Mouse (Mus musculus) lung, embryonic 14.5 days (tissue): ENCODE measurements at regions not wholly inside any gene's neighbourhood (a gene's known extent, or its start where the extent isn't known, plus 50 kb on each side); places are given as distances from the start of the nearest gene placed in this dataset.

Experiments
- ATAC-seq: fragments of 200-750 bp; cut with Nextera tagmentation; 2 replicates; pipeline ENCODE4 v1.8.0; 2017; ENCODE audit warnings: mild to moderate bottlenecking, moderate TSS enrichment, moderate library complexity; ENCODE audit not compliant: insufficient read depth
- DNase-seq: peaks from one replicate; pipeline ENCODE4 v3.0.0-alpha.2; 2015
- H3K27ac ChIP-seq: fragments of 300-500 bp; sonication (generic); 2 replicates; pipeline ENCODE4 v1.5.1; 2014; ENCODE audit warnings: low read depth, mild to moderate bottlenecking, moderate library complexity
- H3K27me3 ChIP-seq: fragments of 300-500 bp; sonication (generic); 2 replicates; pipeline ENCODE4 v1.6.1; 2014; ENCODE audit warnings: low read length, control low read depth; ENCODE audit not compliant: insufficient read depth
- H3K36me3 ChIP-seq: fragments of 300-500 bp; sonication (generic); 2 replicates; pipeline ENCODE4 v1.6.1; 2014; ENCODE audit warnings: control low read depth; ENCODE audit not compliant: insufficient read depth
- H3K4me1 ChIP-seq: fragments of 300-500 bp; sonication (generic); 2 replicates; pipeline ENCODE4 v1.6.1; 2014; ENCODE audit warnings: antibody characterized with exemption, control low read depth; ENCODE audit not compliant: insufficient read depth
- H3K4me2 ChIP-seq: fragments of 300-500 bp; sonication (generic); 2 replicates; pipeline ENCODE4 v1.6.1; 2014; ENCODE audit warnings: mild to moderate bottlenecking
- H3K4me3 ChIP-seq: fragments of 300-500 bp; sonication (generic); 2 replicates; pipeline ENCODE4 v1.5.1; 2014; ENCODE audit warnings: low read depth, low read length
- H3K9ac ChIP-seq: fragments of 300-500 bp; sonication (generic); 2 replicates; pipeline ENCODE4 v1.6.1; 2014
- H3K9me3 ChIP-seq: fragments of 300-500 bp; sonication (generic); 2 replicates; pipeline ENCODE4 v1.6.1; 2016; ENCODE audit warnings: low read depth, low read length, control low read depth
- CTCF ChIP-seq: IDR thresholded peaks from 2 replicates; pipeline ENCODE4 v1.5.1; 2016; ENCODE audit warnings: antibody characterized with exemption, low read depth
- WGBS: fragments of 180-500 bp; shearing (Covaris S2); extraction: QIAGEN DNeasy Blood & Tissue Kit; methylation state at CpG from one replicate; pipeline ENCODE4 v1.1.7; 2014; 5-methylcytosine and 5-hydroxymethylcytosine counted together

GRCm38 (mm10) chr1:156996084-156996880 is 56.9 kb upstream of the Ralgps2 start:
- no peak overlapping the region for H3K4me2 ChIP-seq
- H3K27ac ChIP-seq: no peak overlapping the region
- H3K4me3 ChIP-seq: no peak overlapping the region
- DNase-seq: no peak
- no peaks in the 10 kb centered on the region for H3K9me3 ChIP-seq
- H3K9ac ChIP-seq: no peak overlapping the region
- no peak for ATAC-seq
- peaks cover 12% of the 10 kb centered on the region; the same call in 1 of the 2 replicates for H3K4me1 ChIP-seq
- WGBS: 83% methylated on average over 10 of the region's 10 CpGs
- no peaks in the 10 kb centered on the region for H3K36me3 ChIP-seq
- TF ChIP-seq CTCF: no peak
- no peaks in the 10 kb centered on the region for H3K27me3 ChIP-seq

- no peaks in the 10 kb centered on the region for H3K9me3 ChIP-seq
- DNase-seq: no peak
- ATAC-seq: no peak
- no peaks in the 10 kb centered on the region for H3K27me3 ChIP-seq
- H3K4me1 ChIP-seq: peaks cover 17% of the 10 kb centered on the region; the same call in 1 of the 2 replicates
- H3K27ac ChIP-seq: no peak overlapping the region
- no peak for TF ChIP-seq CTCF
- H3K4me3 ChIP-seq: no peak overlapping the region
- no peak overlapping the region for H3K4me2 ChIP-seq
- H3K9ac ChIP-seq: no peak overlapping the region
- no peaks in the 10 kb centered on the region for H3K36me3 ChIP-seq
- WGBS: 87% methylated on average over 7 of the region's 7 CpGs
Observed at GRCm38 (mm10) chr1:156995180-156995951, 55.9 kb upstream of the Ralgps2 start.

GRCm38 (mm10) chr1:156994644-156995016 is 55.2 kb upstream of the Ralgps2 start:
- Histone ChIP-seq H3K9me3 (no peaks in the 10 kb centered on the region), H3K36me3 (no peaks in the 10 kb centered on the region), H3K4me1 (peaks cover 12% of the 10 kb centered on the region; the same call in 1 of the 2 replicates), H3K4me3 (no peak overlapping the region), H3K4me2 (no peak overlapping the region), H3K27me3 (no peaks in the 10 kb centered on the region), H3K27ac (no peak overlapping the region), H3K9ac (no peak overlapping the region)
- 91% methylated on average over 2 of the region's 2 CpGs for WGBS
- DNase-seq (no peak), ATAC-seq (no peak)
- TF ChIP-seq CTCF: no peak

GRCm38 (mm10) chr1:156994005-156994643 is 54.7 kb upstream of the Ralgps2 start:
- Histone ChIP-seq H3K27ac (no peak overlapping the region), H3K9ac (no peak overlapping the region), H3K9me3 (no peaks in the 10 kb centered on the region), H3K27me3 (no peaks in the 10 kb centered on the region), H3K4me1 (peaks cover 12% of the 10 kb centered on the region; the same call in 1 of the 2 replicates), H3K4me2 (no peak overlapping the region), H3K4me3 (no peak overlapping the region), H3K36me3 (no peaks in the 10 kb centered on the region)
- ATAC-seq (no peak), DNase-seq (no peak)
- WGBS: 68% methylated on average over 15 of the region's 15 CpGs
- TF ChIP-seq CTCF: no peak

DNA sequence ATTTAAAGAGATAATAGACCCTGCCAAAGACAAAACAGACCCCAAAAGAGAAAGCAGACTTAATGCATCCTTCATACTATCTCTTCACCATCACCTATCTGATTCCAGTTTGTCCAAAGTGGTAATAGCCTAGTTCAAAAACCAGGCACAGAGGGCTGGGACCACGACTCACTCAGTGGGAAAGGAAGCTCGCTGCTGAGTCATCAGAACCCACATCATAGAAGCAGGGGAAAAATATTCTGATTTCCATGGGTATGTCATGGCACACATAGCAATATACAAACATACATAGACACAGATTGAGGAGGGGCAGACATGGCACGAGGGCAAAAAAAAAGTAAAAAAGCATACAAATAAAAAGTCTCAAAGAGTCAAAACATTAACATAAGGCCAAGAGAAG is 53.7 kb upstream of the Ralgps2 start:
- no peak for TF ChIP-seq CTCF
- WGBS: 69% methylated on average over 3 of the region's 3 CpGs
- H3K36me3 ChIP-seq: no peaks in the 10 kb centered on the region
- H3K27ac ChIP-seq: no peak overlapping the region
- no peaks in the 10 kb centered on the region for H3K27me3 ChIP-seq
- no peak for DNase-seq
- H3K9ac ChIP-seq: no peak overlapping the region
- H3K4me1 ChIP-seq: peaks cover 12% of the 10 kb centered on the region; the same call in 1 of the 2 replicates
- no peak overlapping the region for H3K4me3 ChIP-seq
- no peaks in the 10 kb centered on the region for H3K9me3 ChIP-seq
- no peak overlapping the region for H3K4me2 ChIP-seq
- ATAC-seq: no peak

DNA sequence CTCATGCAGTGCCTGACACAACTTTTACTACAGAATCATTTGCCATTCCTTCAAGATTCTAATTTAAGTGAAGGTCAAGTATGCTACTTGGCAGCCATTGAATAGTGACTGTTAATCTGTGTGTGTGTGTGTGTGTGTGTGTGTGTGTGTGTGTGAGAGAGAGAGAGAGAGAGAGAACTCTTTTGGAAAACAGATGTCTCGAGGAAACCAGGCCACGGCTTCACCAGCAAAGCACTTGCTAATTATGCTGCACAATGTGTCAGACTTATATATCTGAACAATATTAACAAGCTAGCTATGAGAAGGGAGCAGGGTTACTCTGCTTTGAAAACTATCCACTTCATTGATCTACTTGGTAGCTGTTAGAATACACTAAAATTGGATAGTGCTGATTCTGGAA is 53.1 kb upstream of the Ralgps2 start:
- no peak for TF ChIP-seq CTCF
- H3K9ac ChIP-seq: no peak overlapping the region
- no peak overlapping the region for H3K4me3 ChIP-seq
- peaks cover 12% of the 10 kb centered on the region; the same call in 1 of the 2 replicates for H3K4me1 ChIP-seq
- H3K36me3 ChIP-seq: no peaks in the 10 kb centered on the region
- H3K4me2 ChIP-seq: no peak overlapping the region
- 45% methylated on average over 2 of the region's 2 CpGs for WGBS
- H3K9me3 ChIP-seq: no peaks in the 10 kb centered on the region
- ATAC-seq (no peak), DNase-seq (no peak)
- no peak overlapping the region for H3K27ac ChIP-seq
- no peaks in the 10 kb centered on the region for H3K27me3 ChIP-seq
